Mouse (Mus musculus): ENCODE data around the gene Ipmk. TPM values are rescaled to one million over a fixed set of nuclear protein-coding genes. Genes with fewer than 3 reads are reported as not detected.
A peak's percentile ranks its signal among the peaks of the same experiment; 100 is the strongest.

The Ipmk gene
- polyA plus RNA-seq, 1 experiment from 2014 or later = 8.4 TPM

- Histone ChIP-seq H3K9ac (no peak overlapping the region), H3K9me3 (no peaks in the 10 kb centered on the region), H3K36me3 (no peaks in the 10 kb centered on the region), H3K27ac (no peak overlapping the region), H3K4me3 (no peak overlapping the region), H3K4me2 (no peak overlapping the region), H3K4me1 (peaks cover 24% of the 10 kb centered on the region), H3K27me3 (no peaks in the 10 kb centered on the region)
- 84% methylated on average over 7 of the region's 7 CpGs for WGBS
- ATAC-seq (ENCODE audit: insufficient number of reproducible peaks, low FRiP score, low TSS enrichment, low read depth) = no peak
Observed at GRCm38 (mm10) chr10:71342030-71342805, 5.3 kb upstream of the Ipmk start.

- no peak for ATAC-seq (ENCODE audit: insufficient number of reproducible peaks, low FRiP score, low TSS enrichment, low read depth)
- no peaks in the 10 kb centered on the region for H3K27me3 ChIP-seq
- H3K9ac ChIP-seq = no peak overlapping the region
- no peak overlapping the region for H3K27ac ChIP-seq
- no peak overlapping the region for H3K4me2 ChIP-seq
- H3K9me3 ChIP-seq = no peaks in the 10 kb centered on the region
- no peak overlapping the region for H3K4me3 ChIP-seq
- 70% methylated on average over 3 of the region's 3 CpGs for WGBS
- no peaks in the 10 kb centered on the region for H3K36me3 ChIP-seq
- H3K4me1 ChIP-seq = peaks cover 24% of the 10 kb centered on the region
Observed at GRCm38 (mm10) chr10:71343130-71343529, 4.4 kb upstream of the Ipmk start.

- peak overlapping the region; percentile 75 for H3K4me2 ChIP-seq
- H3K4me1 ChIP-seq = peaks cover 24% of the 10 kb centered on the region
- H3K9ac ChIP-seq = peak overlapping the region; percentile 77
- no peak for ATAC-seq (ENCODE audit: insufficient number of reproducible peaks, low FRiP score, low TSS enrichment, low read depth)
- WGBS = 25% methylated on average over 14 of the region's 14 CpGs
- no peaks in the 10 kb centered on the region for H3K9me3 ChIP-seq
- no peak overlapping the region for H3K27ac ChIP-seq
- H3K36me3 ChIP-seq = no peaks in the 10 kb centered on the region
- H3K4me3 ChIP-seq = peak overlapping the region; percentile 85
- H3K27me3 ChIP-seq = no peaks in the 10 kb centered on the region
Observed at GRCm38 (mm10) chr10:71343567-71344265, 3.8 kb upstream of the Ipmk start.

- Histone ChIP-seq H3K4me1 (peaks cover 22% of the 10 kb centered on the region), H3K9me3 (no peaks in the 10 kb centered on the region), H3K4me3 (peak within 1 kb of the TSS; percentile 85), H3K36me3 (no peaks in the 10 kb centered on the region), H3K4me2 (peak within 1 kb of the TSS; percentile 75), H3K27ac (peak within 1 kb of the TSS; percentile 59), H3K9ac (peak within 1 kb of the TSS; percentile 77), H3K27me3 (no peaks in the 10 kb centered on the region)
- ATAC-seq (ENCODE audit: insufficient number of reproducible peaks, low FRiP score, low TSS enrichment, low read depth) = peak; percentile 80
- under 1% methylated on average over 60 of the region's 60 CpGs for WGBS
Observed at GRCm38 (mm10) chr10:71344579-71345143, 2.9 kb upstream of the Ipmk start, which contains the start of gene Cisd1. Gene Cisd1 (minus strand): TSS chr10:71344954.

- 29% methylated on average over 2 of the region's 2 CpGs for WGBS
- Histone ChIP-seq H3K27ac (no peak overlapping the region), H3K36me3 (peaks cover 3% of the 10 kb centered on the region; the same call in 1 of the 2 replicates), H3K4me1 (peaks cover 22% of the 10 kb centered on the region), H3K4me3 (no peak overlapping the region), H3K27me3 (no peaks in the 10 kb centered on the region), H3K9ac (no peak overlapping the region), H3K9me3 (no peaks in the 10 kb centered on the region), H3K4me2 (no peak overlapping the region)
- no peak for ATAC-seq (ENCODE audit: insufficient number of reproducible peaks, low FRiP score, low TSS enrichment, low read depth)
Observed at GRCm38 (mm10) chr10:71346106-71346505, 1.5 kb upstream of the Ipmk start.

GRCm38 (mm10) chr10:71346722-71347508 is 648 bp upstream of the Ipmk start:
- Histone ChIP-seq H3K9ac (peak overlapping the region; percentile 31; the same call in 1 of the 2 replicates), H3K36me3 (peaks cover 9% of the 10 kb centered on the region; the same call in 1 of the 2 replicates), H3K27ac (peak overlapping the region; percentile 82), H3K4me3 (peak overlapping the region; percentile 85), H3K4me2 (peak overlapping the region; percentile 96), H3K4me1 (peaks cover 22% of the 10 kb centered on the region), H3K9me3 (no peaks in the 10 kb centered on the region), H3K27me3 (no peaks in the 10 kb centered on the region)
- 9% methylated on average over 13 of the region's 13 CpGs for WGBS
- no peak for ATAC-seq (ENCODE audit: insufficient number of reproducible peaks, low FRiP score, low TSS enrichment, low read depth)

GRCm38 (mm10) chr10:71347964-71348636 is 537 bp downstream of the Ipmk start:
- peak overlapping the region; percentile 82 for H3K27ac ChIP-seq
- WGBS = under 1% methylated on average over 48 of the region's 48 CpGs

GRCm38 (mm10) chr10:71348637-71349280 is 1.2 kb downstream of the Ipmk start:
- no peaks in the 10 kb centered on the region for H3K27me3 ChIP-seq
- H3K4me1 ChIP-seq = peaks cover 19% of the 10 kb centered on the region
- 17% methylated on average over 16 of the region's 16 CpGs for WGBS
- peak overlapping the region; percentile 85 for H3K4me3 ChIP-seq
- H3K9ac ChIP-seq = peak overlapping the region; percentile 80
- peak overlapping the region; percentile 96 for H3K4me2 ChIP-seq
- peaks cover 11% of the 10 kb centered on the region; the same call in 1 of the 2 replicates for H3K36me3 ChIP-seq
- no peak for ATAC-seq (ENCODE audit: insufficient number of reproducible peaks, low FRiP score, low TSS enrichment, low read depth)
- H3K27ac ChIP-seq = 0 out of 2 replicates have a peak overlapping the region, but pooled peaks have one; percentile 82
- no peaks in the 10 kb centered on the region for H3K9me3 ChIP-seq

More at GRCm38 (mm10) chr10:71347964-71348636, 537 bp downstream of the Ipmk start:
- ATAC-seq (ENCODE audit: insufficient number of reproducible peaks, low FRiP score, low TSS enrichment, low read depth) = peak; percentile 27; the same call in 1 of the 2 replicates
- Histone ChIP-seq H3K4me3 (peak overlapping the region; percentile 85), H3K36me3 (peaks cover 11% of the 10 kb centered on the region; the same call in 1 of the 2 replicates), H3K9ac (peak overlapping the region; percentile 80), H3K9me3 (no peaks in the 10 kb centered on the region), H3K27me3 (no peaks in the 10 kb centered on the region), H3K4me1 (peaks cover 22% of the 10 kb centered on the region), H3K4me2 (peak overlapping the region; percentile 96)

GRCm38 (mm10) chr10:71349290-71349689 is 1.7 kb downstream of the Ipmk start:
- no peaks in the 10 kb centered on the region for H3K27me3 ChIP-seq
- H3K36me3 ChIP-seq = peaks cover 11% of the 10 kb centered on the region; the same call in 1 of the 2 replicates
- no peak overlapping the region for H3K27ac ChIP-seq
- H3K9me3 ChIP-seq = no peaks in the 10 kb centered on the region
- no peak overlapping the region for H3K4me2 ChIP-seq
- peaks cover 15% of the 10 kb centered on the region for H3K4me1 ChIP-seq
- no peak for ATAC-seq (ENCODE audit: insufficient number of reproducible peaks, low FRiP score, low TSS enrichment, low read depth)
- H3K4me3 ChIP-seq = no peak overlapping the region; the same call in 1 of the 2 replicates
- WGBS = 82% methylated on average over 1 of the region's 1 CpGs
- H3K9ac ChIP-seq = no peak overlapping the region

GRCm38 (mm10) chr10:71351301-71351700 is 3.7 kb downstream of the Ipmk start:
- Histone ChIP-seq H3K4me3 (no peak overlapping the region), H3K4me1 (peaks cover 8% of the 10 kb centered on the region; the same call in 1 of the 2 replicates), H3K9me3 (no peaks in the 10 kb centered on the region), H3K9ac (no peak overlapping the region), H3K4me2 (no peak overlapping the region), H3K27ac (no peak overlapping the region), H3K36me3 (peaks cover 11% of the 10 kb centered on the region; the same call in 1 of the 2 replicates), H3K27me3 (no peaks in the 10 kb centered on the region)
- WGBS = 92% methylated on average over 7 of the region's 7 CpGs
- no peak for ATAC-seq (ENCODE audit: insufficient number of reproducible peaks, low FRiP score, low TSS enrichment, low read depth)

All from limb, embryonic 15.5 days (tissue).